Mouse (Mus musculus): ENCODE data around the gene Spata3. TPM values are rescaled to one million over a fixed set of nuclear protein-coding genes. Genes with fewer than 3 reads are reported as not detected.
A peak's percentile ranks its signal among the peaks of the same experiment; 100 is the strongest.

Spata3 gene
- polyA plus RNA-seq, 1 experiment: not detected

GRCm38 (mm10) chr1:86018235-86019055 lies 1.8 kb downstream of the Spata3 start:
- peaks cover 11% of the 10 kb centered on the region for H3K27me3 ChIP-seq (ENCODE audit: control insufficient read depth, insufficient read depth, low read length)
- DNase-seq (ENCODE audit: low read depth in 1 of 2, low spot score in 2 of 2): peak in 1 of 2 experiments; percentile 13
- 6% methylated on average over 60 of the region's 60 CpGs for WGBS

DNA sequence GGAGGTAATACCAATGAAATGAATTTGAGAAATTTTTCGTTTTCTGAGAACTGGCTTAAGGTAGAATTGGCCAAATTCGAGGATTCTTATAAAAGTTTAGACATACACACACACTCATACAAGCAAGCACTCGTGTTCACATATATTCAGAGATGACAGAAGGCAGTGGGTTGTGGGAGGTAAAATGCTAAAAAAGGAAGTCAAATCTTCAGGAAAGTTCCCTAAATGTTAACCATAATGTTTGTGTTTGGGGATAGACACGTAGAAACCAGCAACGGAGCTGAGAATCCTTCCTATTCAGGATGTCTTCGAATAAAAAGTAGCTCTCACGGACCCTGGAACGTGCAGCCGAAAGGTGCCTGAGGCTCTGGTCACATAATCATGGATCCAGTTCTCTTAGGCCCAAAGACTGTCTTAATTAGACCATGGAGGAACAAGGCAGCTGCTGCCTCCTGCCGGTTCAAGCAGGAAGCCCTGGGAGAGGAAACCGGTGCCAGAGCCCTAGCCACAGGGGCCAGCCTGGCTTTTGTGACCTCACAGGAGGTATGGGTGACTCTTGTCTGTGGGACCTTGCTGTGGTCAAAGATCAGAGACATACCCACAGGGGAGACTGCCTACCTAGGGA lies 4.9 kb downstream of the Spata3 start:
- H3K4me3 ChIP-seq (ENCODE audit: extremely low read depth, insufficient read depth, insufficient read length): no peak overlapping the region
- H3K27me3 ChIP-seq (ENCODE audit: control insufficient read depth, insufficient read depth, low read length): peaks cover 11% of the 10 kb centered on the region
- H3K27ac ChIP-seq (ENCODE audit: insufficient read depth, low read length): no peak overlapping the region
- DNase-seq (ENCODE audit: low read depth in 1 of 2, low spot score in 2 of 2): no peak
- 47% methylated on average over 11 of the region's 11 CpGs for whole genome bisulfite sequencing
- H3K4me1 ChIP-seq (ENCODE audit: control insufficient read depth, insufficient read depth, insufficient read length): peaks cover 3% of the 10 kb centered on the region; the same call in 1 of the 2 replicates
- no peaks in the 10 kb centered on the region for H3K36me3 ChIP-seq (ENCODE audit: control insufficient read depth, insufficient read depth, low read length)
- peak; percentile 10; the same call in 1 of the 2 replicates for TF ChIP-seq CTCF (IDR thresholded peaks at IDR 0.05; ENCODE audit: extremely low read depth, insufficient read depth, insufficient read length, insufficient replicate concordance)
- TF ChIP-seq POLR2A (IDR thresholded peaks at IDR 0.05; ENCODE audit: low read depth, low read length): no peak

More at GRCm38 (mm10) chr1:86018235-86019055, 1.8 kb downstream of the Spata3 start:
- H3K27ac ChIP-seq (ENCODE audit: insufficient read depth, low read length): no peak overlapping the region
- peak overlapping the region; percentile 53; the same call in 1 of the 2 replicates for H3K4me3 ChIP-seq (ENCODE audit: extremely low read depth, insufficient read depth, insufficient read length)
- TF ChIP-seq POLR2A (IDR thresholded peaks at IDR 0.05; ENCODE audit: low read depth, low read length) (no peak), CTCF (IDR thresholded peaks at IDR 0.05; ENCODE audit: extremely low read depth, insufficient read depth, insufficient read length, insufficient replicate concordance) (peak; percentile 11; the same call in 1 of the 2 replicates)
- H3K36me3 ChIP-seq (ENCODE audit: control insufficient read depth, insufficient read depth, low read length): no peaks in the 10 kb centered on the region
- peaks cover 3% of the 10 kb centered on the region; the same call in 1 of the 2 replicates for H3K4me1 ChIP-seq (ENCODE audit: control insufficient read depth, insufficient read depth, insufficient read length)

GRCm38 (mm10) chr1:86032273-86032987 lies 15.8 kb downstream of the Spata3 start:
- WGBS: 58% methylated on average over 11 of the region's 11 CpGs
- DNase-seq (ENCODE audit: low read depth in 1 of 2, low spot score in 2 of 2): no peak
- Histone ChIP-seq H3K4me1 (ENCODE audit: control insufficient read depth, insufficient read depth, insufficient read length) (no peaks in the 10 kb centered on the region), H3K4me3 (ENCODE audit: extremely low read depth, insufficient read depth, insufficient read length) (no peak overlapping the region), H3K36me3 (ENCODE audit: control insufficient read depth, insufficient read depth, low read length) (no peaks in the 10 kb centered on the region), H3K27me3 (ENCODE audit: control insufficient read depth, insufficient read depth, low read length) (no peaks in the 10 kb centered on the region), H3K27ac (ENCODE audit: insufficient read depth, low read length) (no peak overlapping the region)
- TF ChIP-seq POLR2A (IDR thresholded peaks at IDR 0.05; ENCODE audit: low read depth, low read length) (no peak), CTCF (IDR thresholded peaks at IDR 0.05; ENCODE audit: extremely low read depth, insufficient read depth, insufficient read length, insufficient replicate concordance) (no peak)

GRCm38 (mm10) chr1:86038191-86038951 lies 21.8 kb downstream of the Spata3 start:
- Histone ChIP-seq H3K27me3 (ENCODE audit: control insufficient read depth, insufficient read depth, low read length) (no peaks in the 10 kb centered on the region), H3K27ac (ENCODE audit: insufficient read depth, low read length) (no peak overlapping the region), H3K4me1 (ENCODE audit: control insufficient read depth, insufficient read depth, insufficient read length) (no peaks in the 10 kb centered on the region), H3K36me3 (ENCODE audit: control insufficient read depth, insufficient read depth, low read length) (no peaks in the 10 kb centered on the region), H3K4me3 (ENCODE audit: extremely low read depth, insufficient read depth, insufficient read length) (no peak overlapping the region)
- no peak for TF ChIP-seq POLR2A (IDR thresholded peaks at IDR 0.05; ENCODE audit: low read depth, low read length)
- TF ChIP-seq CTCF (IDR thresholded peaks at IDR 0.05; ENCODE audit: extremely low read depth, insufficient read depth, insufficient read length, insufficient replicate concordance): no peak
- 36% methylated on average over 3 of the region's 3 CpGs for WGBS
- no peak for DNase-seq (ENCODE audit: low read depth in 1 of 2, low spot score in 2 of 2)

DNA sequence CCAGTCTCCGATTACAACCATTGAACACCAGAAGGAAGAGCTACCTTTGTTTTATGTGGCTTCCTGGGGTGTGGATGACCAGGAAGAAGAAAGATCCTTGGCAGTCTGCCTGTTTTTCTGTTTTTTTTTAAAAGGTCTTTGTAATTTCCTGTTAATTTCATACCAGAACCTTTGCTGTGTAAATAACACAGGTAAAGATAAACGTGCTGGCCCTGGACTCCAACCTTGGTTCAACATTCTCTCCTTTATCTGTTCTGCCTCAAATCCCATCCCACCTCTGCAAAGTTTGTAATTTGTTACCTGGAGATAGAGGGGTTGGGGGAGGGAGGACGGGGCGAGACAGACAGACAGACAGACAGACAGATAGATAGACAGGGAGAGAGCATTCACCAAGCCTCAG lies 23.5 kb downstream of the Spata3 start:
- no peak overlapping the region for H3K27ac ChIP-seq (ENCODE audit: insufficient read depth, low read length)
- no peaks in the 10 kb centered on the region for H3K4me1 ChIP-seq (ENCODE audit: control insufficient read depth, insufficient read depth, insufficient read length)

DNA sequence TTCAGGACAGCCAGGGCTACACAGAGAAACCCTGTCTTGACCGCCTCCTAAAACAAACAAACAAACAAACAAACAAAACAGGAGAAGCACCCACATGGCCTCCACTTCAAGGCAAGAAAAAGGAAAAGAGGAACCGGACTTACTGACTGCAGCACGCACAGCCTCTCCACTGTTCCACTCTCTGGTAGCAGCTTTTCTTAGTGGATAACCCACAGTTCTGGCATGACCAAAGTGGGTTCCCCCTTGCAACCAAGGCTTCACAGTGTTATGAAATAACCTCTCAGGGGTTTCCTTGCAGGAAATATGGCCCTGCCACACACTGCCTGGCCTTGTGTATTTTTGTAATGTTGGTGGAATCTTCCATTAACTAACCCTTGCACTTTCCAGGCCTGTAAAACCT lies 24.2 kb downstream of the Spata3 start:
- no peak overlapping the region for H3K27ac ChIP-seq (ENCODE audit: insufficient read depth, low read length)
- peaks cover 2% of the 10 kb centered on the region for H3K4me1 ChIP-seq (ENCODE audit: control insufficient read depth, insufficient read depth, insufficient read length)
- no peak for DNase-seq (ENCODE audit: low read depth in 1 of 2, low spot score in 2 of 2)
- WGBS: 72% methylated on average over 3 of the region's 3 CpGs
- H3K27me3 ChIP-seq (ENCODE audit: control insufficient read depth, insufficient read depth, low read length): peaks cover 8% of the 10 kb centered on the region
- no peak overlapping the region for H3K4me3 ChIP-seq (ENCODE audit: extremely low read depth, insufficient read depth, insufficient read length)
- TF ChIP-seq CTCF (IDR thresholded peaks at IDR 0.05; ENCODE audit: extremely low read depth, insufficient read depth, insufficient read length, insufficient replicate concordance) (no peak), POLR2A (IDR thresholded peaks at IDR 0.05; ENCODE audit: low read depth, low read length) (no peak)
- H3K36me3 ChIP-seq (ENCODE audit: control insufficient read depth, insufficient read depth, low read length): no peaks in the 10 kb centered on the region

More for the DNA sequence above, 23.5 kb downstream of the Spata3 start:
- Histone ChIP-seq H3K27me3 (ENCODE audit: control insufficient read depth, insufficient read depth, low read length) (peaks cover 3% of the 10 kb centered on the region; the same call in 1 of the 2 replicates), H3K4me3 (ENCODE audit: extremely low read depth, insufficient read depth, insufficient read length) (no peak overlapping the region), H3K36me3 (ENCODE audit: control insufficient read depth, insufficient read depth, low read length) (no peaks in the 10 kb centered on the region)
- no peak for TF ChIP-seq POLR2A (IDR thresholded peaks at IDR 0.05; ENCODE audit: low read depth, low read length)
- no peak for TF ChIP-seq CTCF (IDR thresholded peaks at IDR 0.05; ENCODE audit: extremely low read depth, insufficient read depth, insufficient read length, insufficient replicate concordance)
- DNase-seq (ENCODE audit: low read depth in 1 of 2, low spot score in 2 of 2): no peak
- WGBS: 73% methylated on average over 4 of the region's 4 CpGs

Measured in spleen, adult 2 months (tissue).